Mouse (Mus musculus): ENCODE measurements around the gene Tmem108. TPM values are rescaled to one million over a fixed set of nuclear protein-coding genes. Genes with fewer than 3 reads are reported as not detected.

The Tmem108 gene
- polyA plus RNA-seq, 1 experiment from 2014 or later, result 33.0 TPM

DNA sequence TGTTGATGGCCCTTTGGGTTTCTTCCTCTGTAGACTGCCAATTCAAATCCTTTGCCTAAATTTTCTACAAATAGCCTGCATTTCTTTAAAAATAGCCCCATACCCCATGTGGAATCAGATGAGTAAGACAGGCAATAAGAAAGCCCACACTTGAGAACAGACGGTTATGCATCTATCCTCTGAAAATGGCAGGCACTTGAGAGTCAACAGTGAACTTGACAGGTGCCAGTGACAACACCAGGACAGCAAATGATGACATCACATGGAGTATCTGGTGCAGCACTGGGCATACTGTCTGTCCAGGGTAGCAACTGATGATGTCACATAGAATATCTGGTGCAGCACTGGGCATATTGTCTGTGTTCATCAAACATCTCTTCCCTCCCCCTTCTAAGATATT, 61.4 kb downstream of the Tmem108 start:
- Histone ChIP-seq H3K36me3 (replicated peaks) (no peaks in the 10 kb centered on the region), H3K9me3 (no peaks in the 10 kb centered on the region), H3K9ac (no peak overlapping the region), H3K4me1 (peaks cover 14% of the 10 kb centered on the region), H3K4me2 (no peak overlapping the region), H3K27ac (no peak overlapping the region), H3K4me3 (no peak overlapping the region), H3K27me3 (replicated peaks) (no peaks in the 10 kb centered on the region)
- 91% methylated on average over 1 of the region's 1 CpGs for WGBS
- no peak for ATAC-seq (replicated peaks)

- H3K27me3 ChIP-seq (replicated peaks), result no peaks in the 10 kb centered on the region
- ATAC-seq (replicated peaks), result 0 out of 2 replicates have a peak, but pooled peaks have one; percentile 48
- no peaks in the 10 kb centered on the region for H3K36me3 ChIP-seq (replicated peaks)
- no peak overlapping the region for H3K4me3 ChIP-seq
- H3K9me3 ChIP-seq, result no peaks in the 10 kb centered on the region
- 0 out of 2 replicates have a peak overlapping the region, but pooled peaks have one; percentile 2 for H3K27ac ChIP-seq
- H3K9ac ChIP-seq, result no peak overlapping the region
- 45% methylated on average over 6 of the region's 6 CpGs for WGBS
- no peak overlapping the region for H3K4me2 ChIP-seq
- peaks cover 22% of the 10 kb centered on the region for H3K4me1 ChIP-seq
These were observed 64.7 kb downstream of the Tmem108 start for GRCm38 (mm10) chr9:103696967-103697366.

DNA sequence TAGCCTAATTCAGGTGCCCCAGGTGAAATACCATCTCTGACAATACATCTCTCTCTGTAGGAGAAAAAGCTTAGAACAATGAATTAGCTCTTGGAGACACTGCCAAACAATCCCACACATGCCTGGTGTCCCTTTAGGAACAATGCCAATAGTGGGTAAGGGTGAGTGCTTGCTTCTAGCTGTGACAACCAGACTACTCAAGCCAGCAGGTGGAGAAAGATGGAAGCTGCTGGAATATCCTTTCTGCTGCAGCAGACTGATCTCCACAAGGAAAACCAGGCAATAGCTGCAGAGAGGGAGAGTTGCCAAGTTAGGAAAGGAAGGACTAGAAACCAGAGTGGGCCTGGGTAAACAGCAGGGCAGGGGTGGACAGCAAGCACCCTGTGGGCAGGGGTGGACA, 67.8 kb downstream of the Tmem108 start:
- Histone ChIP-seq H3K27me3 (replicated peaks) (no peaks in the 10 kb centered on the region), H3K27ac (no peak overlapping the region), H3K9me3 (no peaks in the 10 kb centered on the region), H3K36me3 (replicated peaks) (no peaks in the 10 kb centered on the region), H3K4me3 (no peak overlapping the region), H3K9ac (no peak overlapping the region), H3K4me2 (no peak overlapping the region), H3K4me1 (peaks cover 17% of the 10 kb centered on the region)
- no peak for ATAC-seq (replicated peaks)

DNA sequence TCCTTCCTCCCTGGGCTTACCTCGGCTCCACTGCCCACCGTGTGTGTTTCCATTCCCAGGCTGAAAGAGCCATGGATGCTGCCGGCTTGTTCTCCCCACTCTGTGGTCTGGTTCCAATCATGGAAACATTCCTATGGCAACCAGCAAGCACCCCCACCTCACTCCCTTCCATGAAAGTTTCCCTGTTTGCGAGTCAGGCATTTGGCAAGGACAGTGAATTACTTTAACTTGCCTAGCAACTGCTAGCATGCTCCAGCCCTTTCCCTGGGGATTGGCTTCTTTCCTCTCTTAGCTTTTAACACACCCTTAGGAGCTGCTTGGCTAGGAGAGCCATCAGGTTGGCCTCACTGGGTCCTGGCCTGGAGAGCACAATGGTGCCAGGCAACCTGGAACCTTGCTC, 68.9 kb downstream of the Tmem108 start:
- H3K36me3 ChIP-seq (replicated peaks), result no peaks in the 10 kb centered on the region
- no peak overlapping the region for H3K4me2 ChIP-seq
- WGBS, result 70% methylated on average over 4 of the region's 4 CpGs
- no peaks in the 10 kb centered on the region for H3K27me3 ChIP-seq (replicated peaks)
- H3K9me3 ChIP-seq, result no peaks in the 10 kb centered on the region
- no peak overlapping the region for H3K27ac ChIP-seq
- H3K4me1 ChIP-seq, result peaks cover 18% of the 10 kb centered on the region
- H3K9ac ChIP-seq, result no peak overlapping the region
- no peak overlapping the region for H3K4me3 ChIP-seq
- ATAC-seq (replicated peaks), result no peak

DNA sequence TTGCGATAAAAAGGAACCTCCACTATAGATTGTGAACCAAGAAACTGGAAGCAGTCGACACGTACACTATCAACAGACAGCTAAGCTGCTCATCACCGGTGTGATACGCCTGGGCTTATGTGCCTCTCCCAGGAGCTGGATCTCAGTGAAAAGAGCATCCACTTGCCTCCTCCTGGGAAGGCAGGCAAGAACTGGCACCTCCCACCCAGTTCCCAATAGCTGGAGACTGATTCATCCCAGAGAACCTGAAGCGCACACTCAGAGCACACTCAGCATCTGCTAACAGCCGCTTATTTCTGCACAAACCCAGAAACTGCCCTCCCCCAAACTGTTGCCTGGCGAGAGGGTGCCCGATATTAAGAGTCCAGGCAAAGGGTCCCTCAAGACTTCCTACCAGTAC, 69.8 kb downstream of the Tmem108 start:
- H3K27me3 ChIP-seq (replicated peaks), result no peaks in the 10 kb centered on the region
- H3K36me3 ChIP-seq (replicated peaks), result no peaks in the 10 kb centered on the region
- no peak overlapping the region for H3K27ac ChIP-seq
- no peak overlapping the region for H3K4me3 ChIP-seq
- H3K9ac ChIP-seq, result no peak overlapping the region
- no peaks in the 10 kb centered on the region for H3K9me3 ChIP-seq
- H3K4me2 ChIP-seq, result no peak overlapping the region
- 88% methylated on average over 9 of the region's 9 CpGs for WGBS
- H3K4me1 ChIP-seq, result peaks cover 20% of the 10 kb centered on the region
- no peak for ATAC-seq (replicated peaks)

DNA sequence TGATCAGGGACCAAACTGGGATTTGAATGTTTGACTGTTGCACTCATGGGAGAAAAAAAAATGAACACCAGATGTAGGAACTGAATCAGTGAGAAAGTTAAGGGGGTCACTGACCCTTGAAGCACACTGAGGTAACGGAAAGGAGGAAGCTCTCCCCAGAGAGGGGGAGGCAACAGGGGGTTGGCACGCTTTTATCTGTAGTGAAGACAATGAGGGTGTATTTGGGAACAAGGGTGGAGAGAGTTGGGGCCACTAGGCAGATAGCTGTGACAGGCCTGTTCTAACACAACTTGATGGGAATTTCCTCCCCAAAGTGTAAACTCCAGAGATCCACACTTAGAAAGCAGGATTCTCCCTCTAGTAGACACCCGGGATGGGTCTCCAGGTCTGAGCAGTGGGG, 71.2 kb downstream of the Tmem108 start:
- H3K36me3 ChIP-seq (replicated peaks), result no peaks in the 10 kb centered on the region
- WGBS, result 64% methylated on average over 3 of the region's 3 CpGs
- peaks cover 21% of the 10 kb centered on the region for H3K4me1 ChIP-seq
- H3K9me3 ChIP-seq, result no peaks in the 10 kb centered on the region
- H3K9ac ChIP-seq, result no peak overlapping the region
- H3K4me2 ChIP-seq, result no peak overlapping the region
- H3K4me3 ChIP-seq, result no peak overlapping the region
- no peak overlapping the region for H3K27ac ChIP-seq
- H3K27me3 ChIP-seq (replicated peaks), result no peaks in the 10 kb centered on the region
- no peak for ATAC-seq (replicated peaks)

- 80% methylated on average over 7 of the region's 7 CpGs for WGBS
- H3K9me3 ChIP-seq, result no peaks in the 10 kb centered on the region
- no peak overlapping the region for H3K9ac ChIP-seq
- H3K4me1 ChIP-seq, result peaks cover 21% of the 10 kb centered on the region
- no peak overlapping the region for H3K27ac ChIP-seq
- H3K4me2 ChIP-seq, result no peak overlapping the region
- no peak overlapping the region for H3K4me3 ChIP-seq
- H3K36me3 ChIP-seq (replicated peaks), result no peaks in the 10 kb centered on the region
- no peaks in the 10 kb centered on the region for H3K27me3 ChIP-seq (replicated peaks)
- no peak for ATAC-seq (replicated peaks)
These were observed 71.9 kb downstream of the Tmem108 start for GRCm38 (mm10) chr9:103689697-103690096.

- ATAC-seq (replicated peaks), result no peak
- Histone ChIP-seq H3K9me3 (no peaks in the 10 kb centered on the region), H3K4me3 (no peak overlapping the region), H3K4me1 (peaks cover 21% of the 10 kb centered on the region), H3K36me3 (replicated peaks) (no peaks in the 10 kb centered on the region), H3K9ac (no peak overlapping the region), H3K27ac (no peak overlapping the region), H3K27me3 (replicated peaks) (no peaks in the 10 kb centered on the region), H3K4me2 (no peak overlapping the region)
- WGBS, result 86% methylated on average over 10 of the region's 10 CpGs
These were observed 72.6 kb downstream of the Tmem108 start for GRCm38 (mm10) chr9:103689006-103689405.

- WGBS, result 35% methylated on average over 6 of the region's 6 CpGs
- ATAC-seq (replicated peaks), result no peak
- H3K4me3 ChIP-seq, result no peak overlapping the region
- H3K27me3 ChIP-seq (replicated peaks), result no peaks in the 10 kb centered on the region
- no peaks in the 10 kb centered on the region for H3K36me3 ChIP-seq (replicated peaks)
- no peak overlapping the region for H3K4me2 ChIP-seq
- H3K27ac ChIP-seq, result no peak overlapping the region
- H3K4me1 ChIP-seq, result peaks cover 13% of the 10 kb centered on the region
- H3K9me3 ChIP-seq, result no peaks in the 10 kb centered on the region
- no peak overlapping the region for H3K9ac ChIP-seq
These were observed 74.5 kb downstream of the Tmem108 start for GRCm38 (mm10) chr9:103687130-103687529.

GRCm38 (mm10) chr9:103681741-103682330, 79.8 kb downstream of the Tmem108 start:
- WGBS, result 64% methylated on average over 4 of the region's 4 CpGs
- H3K4me2 ChIP-seq, result no peak overlapping the region

GRCm38 (mm10) chr9:103679234-103679633, 82.4 kb downstream of the Tmem108 start:
- Histone ChIP-seq H3K27me3 (replicated peaks) (no peaks in the 10 kb centered on the region), H3K4me2 (no peak overlapping the region), H3K9me3 (no peaks in the 10 kb centered on the region), H3K36me3 (replicated peaks) (no peaks in the 10 kb centered on the region), H3K9ac (no peak overlapping the region), H3K4me3 (no peak overlapping the region), H3K27ac (no peak overlapping the region), H3K4me1 (peaks cover 4% of the 10 kb centered on the region; the same call in 1 of the 2 replicates)
- WGBS, result 43% methylated on average over 2 of the region's 2 CpGs
- ATAC-seq (replicated peaks), result no peak

More at GRCm38 (mm10) chr9:103681741-103682330, 79.8 kb downstream of the Tmem108 start:
- Histone ChIP-seq H3K4me1 (peaks cover 7% of the 10 kb centered on the region), H3K27ac (no peak overlapping the region), H3K9me3 (no peaks in the 10 kb centered on the region), H3K9ac (no peak overlapping the region), H3K4me3 (no peak overlapping the region), H3K36me3 (replicated peaks) (no peaks in the 10 kb centered on the region), H3K27me3 (replicated peaks) (no peaks in the 10 kb centered on the region)
- ATAC-seq (replicated peaks), result no peak

- ATAC-seq (replicated peaks), result no peak
- Histone ChIP-seq H3K9me3 (no peaks in the 10 kb centered on the region), H3K4me2 (no peak overlapping the region), H3K27ac (no peak overlapping the region), H3K4me1 (peaks cover 4% of the 10 kb centered on the region; the same call in 1 of the 2 replicates), H3K9ac (no peak overlapping the region), H3K27me3 (replicated peaks) (no peaks in the 10 kb centered on the region), H3K36me3 (replicated peaks) (no peaks in the 10 kb centered on the region), H3K4me3 (no peak overlapping the region)
- WGBS, result 44% methylated on average over 7 of the region's 7 CpGs
These were observed 83.0 kb downstream of the Tmem108 start for GRCm38 (mm10) chr9:103678531-103679060.

GRCm38 (mm10) chr9:103677811-103678210, 83.8 kb downstream of the Tmem108 start:
- ATAC-seq (replicated peaks), result no peak
- no peaks in the 10 kb centered on the region for H3K9me3 ChIP-seq
- 85% methylated on average over 5 of the region's 5 CpGs for WGBS
- no peak overlapping the region for H3K27ac ChIP-seq
- peaks cover 4% of the 10 kb centered on the region; the same call in 1 of the 2 replicates for H3K4me1 ChIP-seq
- no peaks in the 10 kb centered on the region for H3K36me3 ChIP-seq (replicated peaks)
- H3K4me2 ChIP-seq, result no peak overlapping the region
- no peak overlapping the region for H3K4me3 ChIP-seq
- no peaks in the 10 kb centered on the region for H3K27me3 ChIP-seq (replicated peaks)
- no peak overlapping the region for H3K9ac ChIP-seq

All from midbrain, embryonic 15.5 days (tissue).